Mouse (Mus musculus): ENCODE results near the gene Eif5a. TPM values are rescaled to one million over a fixed set of nuclear protein-coding genes. Genes with fewer than 3 reads are reported as not detected.
"Not testable (repeated sequence)": the region's sequence is repeated elsewhere in the genome, so short reads cannot be mapped to it uniquely, and the experiment has no call there.

The Eif5a gene
- polyA plus RNA-seq, 1 experiment from 2014 or later, result 1,371 TPM

DNA sequence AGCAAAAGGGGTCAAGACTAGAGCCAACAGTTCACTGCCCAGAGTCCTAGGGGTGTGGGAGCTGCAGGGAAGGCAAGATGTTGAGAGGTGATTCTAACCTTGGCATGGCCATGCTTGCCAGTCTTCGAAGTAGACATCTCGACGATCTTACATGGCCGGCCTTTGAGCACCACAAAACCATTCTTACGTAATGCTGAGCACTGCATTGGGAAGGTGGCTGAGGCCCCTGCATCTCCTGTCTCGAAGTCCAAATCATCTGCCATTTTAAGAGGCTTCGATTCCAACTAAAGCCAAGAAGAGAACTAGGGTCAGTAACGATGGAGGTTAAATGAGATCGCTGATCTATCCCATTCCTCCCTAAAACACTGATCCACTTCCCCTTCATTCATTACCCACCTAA is 2.7 kb downstream of the Eif5a start:
- peak overlapping the region; percentile 92 for H3K4me3 ChIP-seq (replicated peaks; ENCODE audit: low read depth, low read length)
- ATAC-seq (replicated peaks; ENCODE audit: low FRiP score, low read depth) (no peak), DNase-seq (ENCODE audit: low spot score) (no peak)
- WGBS, result 78% methylated on average over 9 of the region's 9 CpGs
- H3K27me3 ChIP-seq (ENCODE audit: insufficient read depth, low read length), result no peaks in the 10 kb centered on the region
- TF ChIP-seq CTCF (IDR thresholded peaks at IDR 0.05; ENCODE audit: low read depth), result no peak
- peak overlapping the region; percentile 96 for H3K27ac ChIP-seq
- H3K4me1 ChIP-seq (replicated peaks; ENCODE audit: insufficient read depth, low read length), result peaks cover 18% of the 10 kb centered on the region
- H3K36me3 ChIP-seq (ENCODE audit: insufficient read depth, low read length), result peaks cover 33% of the 10 kb centered on the region
- peak overlapping the region; percentile 71 for H3K4me2 ChIP-seq (ENCODE audit: low read length)
- H3K9ac ChIP-seq (ENCODE audit: low read depth, low read length), result peak overlapping the region; percentile 98
- H3K9me3 ChIP-seq (replicated peaks; ENCODE audit: low read length), result no peaks in the 10 kb centered on the region

DNA sequence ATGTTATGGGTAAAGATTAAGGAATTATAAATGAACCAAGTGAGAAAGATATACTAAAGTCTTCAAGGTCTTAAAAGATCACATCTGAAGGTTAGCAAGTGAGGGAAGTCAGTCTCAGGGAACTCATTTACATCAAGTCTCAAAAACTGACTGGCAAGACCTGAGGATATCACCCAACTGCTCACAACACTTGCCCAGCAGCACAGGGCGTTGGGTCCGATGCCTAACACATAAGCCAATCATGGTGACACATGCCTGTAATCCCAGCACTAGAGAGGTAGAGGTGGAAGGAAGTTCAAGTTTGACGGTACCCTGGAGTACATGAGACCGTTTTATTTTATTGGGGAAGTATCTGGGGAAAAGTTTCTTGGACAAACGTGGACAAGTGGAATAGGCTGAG is 3.6 kb downstream of the Eif5a start:
- 84% methylated on average over 5 of the region's 5 CpGs for WGBS
- H3K4me2 ChIP-seq (ENCODE audit: low read length), result no peak overlapping the region
- no peaks in the 10 kb centered on the region for H3K9me3 ChIP-seq (replicated peaks; ENCODE audit: low read length)
- H3K9ac ChIP-seq (ENCODE audit: low read depth, low read length), result no peak overlapping the region
- TF ChIP-seq CTCF (IDR thresholded peaks at IDR 0.05; ENCODE audit: low read depth), result no peak
- H3K27ac ChIP-seq, result no peak overlapping the region
- DNase-seq (ENCODE audit: low spot score) (no peak), ATAC-seq (replicated peaks; ENCODE audit: low FRiP score, low read depth) (no peak)
- H3K4me1 ChIP-seq (replicated peaks; ENCODE audit: insufficient read depth, low read length), result peaks cover 18% of the 10 kb centered on the region
- H3K27me3 ChIP-seq (ENCODE audit: insufficient read depth, low read length), result no peaks in the 10 kb centered on the region
- H3K36me3 ChIP-seq (ENCODE audit: insufficient read depth, low read length), result peaks cover 33% of the 10 kb centered on the region
- H3K4me3 ChIP-seq (replicated peaks; ENCODE audit: low read depth, low read length), result no peak overlapping the region

- Histone ChIP-seq H3K27ac (no peak overlapping the region), H3K9me3 (replicated peaks; ENCODE audit: low read length) (no peaks in the 10 kb centered on the region), H3K36me3 (ENCODE audit: insufficient read depth, low read length) (peaks cover 38% of the 10 kb centered on the region), H3K27me3 (ENCODE audit: insufficient read depth, low read length) (no peaks in the 10 kb centered on the region), H3K4me2 (ENCODE audit: low read length) (no peak overlapping the region), H3K4me3 (replicated peaks; ENCODE audit: low read depth, low read length) (no peak overlapping the region), H3K9ac (ENCODE audit: low read depth, low read length) (no peak overlapping the region), H3K4me1 (replicated peaks; ENCODE audit: insufficient read depth, low read length) (peaks cover 18% of the 10 kb centered on the region)
- WGBS, result 85% methylated on average over 8 of the region's 8 CpGs
- DNase-seq (ENCODE audit: low spot score), result no peak
- no peak for TF ChIP-seq CTCF (IDR thresholded peaks at IDR 0.05; ENCODE audit: low read depth)
- ATAC-seq (replicated peaks; ENCODE audit: low FRiP score, low read depth), result no peak
Observed at GRCm38 (mm10) chr11:69917379-69917948, 4.3 kb downstream of the Eif5a start.

DNA sequence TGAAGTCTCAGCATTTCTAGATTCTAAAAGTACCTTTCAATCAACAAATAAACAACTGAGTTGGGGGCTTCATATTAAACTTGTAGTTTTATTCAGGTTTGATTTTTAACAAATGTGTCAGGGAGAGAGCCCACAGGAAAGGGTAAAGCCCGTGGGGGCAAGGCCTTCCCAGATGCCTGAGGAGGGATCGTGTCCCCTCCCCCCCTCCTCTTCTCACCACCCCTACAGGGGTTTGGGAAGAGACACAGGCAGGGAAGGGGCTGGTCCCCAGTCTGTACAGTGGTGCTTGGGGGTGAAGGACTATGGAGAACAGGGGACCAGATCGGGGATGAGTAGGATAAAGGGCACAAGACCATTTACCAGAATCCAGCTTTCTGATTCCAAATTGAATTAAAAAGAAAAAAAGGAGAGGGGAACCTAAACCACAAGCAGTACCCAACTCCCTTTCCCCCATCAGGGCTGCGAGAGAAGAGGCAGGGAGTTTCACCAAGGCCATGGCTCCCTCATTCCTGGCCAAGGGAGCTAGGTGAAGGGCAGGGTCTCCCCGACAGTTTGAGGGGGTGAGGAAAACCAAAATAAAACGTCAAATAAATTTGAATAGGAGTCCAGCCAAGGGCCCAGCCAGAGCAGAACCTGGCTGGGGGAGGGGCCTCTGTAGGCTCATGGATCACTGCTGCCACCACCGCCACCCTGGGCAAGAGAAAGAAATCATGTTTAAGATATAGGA is 4.9 kb downstream of the Eif5a start:
- H3K4me3 ChIP-seq (replicated peaks; ENCODE audit: low read depth, low read length); H3K9me3 ChIP-seq (replicated peaks; ENCODE audit: low read length); H3K27ac ChIP-seq; ATAC-seq (replicated peaks; ENCODE audit: low FRiP score, low read depth); H3K9ac ChIP-seq (ENCODE audit: low read depth, low read length); H3K4me2 ChIP-seq (ENCODE audit: low read length); H3K27me3 ChIP-seq (ENCODE audit: insufficient read depth, low read length); DNase-seq (ENCODE audit: low spot score): not testable (repeated sequence)
- peaks cover 40% of the 10 kb centered on the region for H3K36me3 ChIP-seq (ENCODE audit: insufficient read depth, low read length)
- peaks cover 18% of the 10 kb centered on the region for H3K4me1 ChIP-seq (replicated peaks; ENCODE audit: insufficient read depth, low read length)
- WGBS, result 52% methylated on average over 7 of the region's 7 CpGs

DNA sequence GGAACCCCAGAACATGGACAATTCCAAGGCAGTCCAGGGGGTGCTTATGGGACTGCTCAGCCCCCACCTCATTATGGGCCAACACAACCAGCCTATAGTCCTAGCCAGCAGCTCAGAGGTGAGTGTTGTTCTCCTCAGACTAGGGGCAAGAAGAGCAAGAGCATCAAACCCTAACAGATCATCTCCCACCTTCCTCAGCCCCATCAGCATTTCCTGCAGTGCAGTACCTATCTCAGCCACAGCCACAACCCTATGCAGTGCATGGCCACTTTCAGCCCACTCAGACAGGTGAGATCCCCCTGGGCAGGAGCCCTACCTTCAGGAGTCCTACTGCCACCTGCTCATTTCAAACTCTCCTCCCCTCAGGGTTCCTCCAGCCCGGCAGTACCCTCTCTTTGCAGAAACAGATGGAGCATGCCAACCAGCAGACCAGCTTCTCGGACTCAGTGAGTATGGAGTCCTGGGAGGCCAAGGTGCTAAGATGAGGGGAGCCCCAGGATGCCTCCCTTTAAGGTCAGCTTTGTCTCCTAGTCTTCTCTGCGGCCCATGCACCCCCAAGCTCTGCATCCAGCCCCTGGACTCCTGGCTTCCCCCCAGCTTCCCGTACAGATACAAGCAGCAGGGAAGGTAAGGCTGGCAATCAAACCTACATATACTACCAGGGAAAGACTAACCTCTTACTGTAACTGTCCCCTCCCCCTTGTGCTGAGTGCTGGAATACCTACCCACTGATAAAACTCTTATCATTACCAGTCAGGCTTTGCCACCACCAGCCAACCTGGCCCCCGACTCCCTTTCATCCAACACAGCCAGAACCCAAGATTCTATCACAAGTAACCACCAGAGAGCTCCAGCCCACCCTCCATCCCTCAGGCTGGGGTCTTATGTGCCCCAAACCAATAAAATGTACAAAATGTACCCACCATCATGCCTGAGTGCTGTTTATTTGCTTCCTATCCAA is 5.8 kb downstream of the Eif5a start:
- no peak overlapping the region for H3K27ac ChIP-seq
- H3K9ac ChIP-seq (ENCODE audit: low read depth, low read length), result no peak overlapping the region
- ATAC-seq (replicated peaks; ENCODE audit: low FRiP score, low read depth), result no peak
- no peak for TF ChIP-seq CTCF (IDR thresholded peaks at IDR 0.05; ENCODE audit: low read depth)
- H3K36me3 ChIP-seq (ENCODE audit: insufficient read depth, low read length), result peaks cover 48% of the 10 kb centered on the region
- no peak overlapping the region for H3K4me2 ChIP-seq (ENCODE audit: low read length)
- H3K27me3 ChIP-seq (ENCODE audit: insufficient read depth, low read length), result no peaks in the 10 kb centered on the region
- H3K9me3 ChIP-seq (replicated peaks; ENCODE audit: low read length), result no peaks in the 10 kb centered on the region
- DNase-seq (ENCODE audit: low spot score), result no peak
- WGBS, result 60% methylated on average over 5 of the region's 5 CpGs
- peaks cover 18% of the 10 kb centered on the region for H3K4me1 ChIP-seq (replicated peaks; ENCODE audit: insufficient read depth, low read length)
- no peak overlapping the region for H3K4me3 ChIP-seq (replicated peaks; ENCODE audit: low read depth, low read length)

DNA sequence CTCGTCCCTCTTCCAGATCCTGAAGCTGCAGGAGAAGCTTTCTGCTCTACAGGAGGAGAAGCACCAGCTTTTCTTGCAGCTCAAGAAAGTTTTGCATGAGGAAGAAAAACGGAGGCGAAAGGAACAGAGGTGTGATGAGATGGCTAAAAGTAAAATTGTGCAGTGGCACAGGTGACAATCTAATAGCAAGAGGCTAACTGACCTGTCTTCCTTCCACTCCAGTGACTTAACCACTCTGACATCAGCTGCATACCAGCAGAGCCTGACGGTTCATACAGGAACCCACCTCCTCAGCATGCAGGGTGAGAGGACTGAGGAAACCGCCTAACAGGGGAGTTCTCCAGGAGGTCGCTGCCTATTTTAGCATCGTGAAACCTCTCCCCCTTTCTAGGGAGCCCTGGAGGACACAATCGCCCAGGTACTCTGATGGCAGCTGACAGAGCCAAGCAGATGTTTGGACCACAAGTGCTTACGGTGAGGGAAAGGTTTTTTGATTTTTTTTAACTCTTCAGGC is 6.8 kb downstream of the Eif5a start:
- H3K27me3 ChIP-seq (ENCODE audit: insufficient read depth, low read length), result no peaks in the 10 kb centered on the region
- 25% methylated on average over 9 of the region's 9 CpGs for WGBS
- no peaks in the 10 kb centered on the region for H3K9me3 ChIP-seq (replicated peaks; ENCODE audit: low read length)
- no peak for TF ChIP-seq CTCF (IDR thresholded peaks at IDR 0.05; ENCODE audit: low read depth)
- H3K27ac ChIP-seq, result no peak overlapping the region
- H3K9ac ChIP-seq (ENCODE audit: low read depth, low read length), result no peak overlapping the region
- DNase-seq (ENCODE audit: low spot score), result no peak
- no peak for ATAC-seq (replicated peaks; ENCODE audit: low FRiP score, low read depth)
- peaks cover 18% of the 10 kb centered on the region for H3K4me1 ChIP-seq (replicated peaks; ENCODE audit: insufficient read depth, low read length)
- peak overlapping the region; percentile 64 for H3K4me3 ChIP-seq (replicated peaks; ENCODE audit: low read depth, low read length)
- peak overlapping the region; percentile 99 for H3K4me2 ChIP-seq (ENCODE audit: low read length)
- peaks cover 56% of the 10 kb centered on the region for H3K36me3 ChIP-seq (ENCODE audit: insufficient read depth, low read length)
